Mouse (Mus musculus) olfactory bulb, adult 2 months (tissue): ENCODE results near the gene Nxpe4.

Experiments
- CTCF ChIP-seq: fragments of 200-500 bp; IDR thresholded peaks from 2 replicates; pipeline ENCODE4 v1.5.1; 2012; ENCODE audit warnings: low read depth, mild to moderate bottlenecking, low read length, moderate library complexity; ENCODE audit not compliant: insufficient read depth
- POLR2A ChIP-seq: fragments of 200-500 bp; IDR thresholded peaks from 2 replicates; pipeline ENCODE4 v1.6.1; 2012; ENCODE audit warnings: mild to moderate bottlenecking, low read depth, low read length, moderate library complexity; ENCODE audit not compliant: insufficient read depth

DNA sequence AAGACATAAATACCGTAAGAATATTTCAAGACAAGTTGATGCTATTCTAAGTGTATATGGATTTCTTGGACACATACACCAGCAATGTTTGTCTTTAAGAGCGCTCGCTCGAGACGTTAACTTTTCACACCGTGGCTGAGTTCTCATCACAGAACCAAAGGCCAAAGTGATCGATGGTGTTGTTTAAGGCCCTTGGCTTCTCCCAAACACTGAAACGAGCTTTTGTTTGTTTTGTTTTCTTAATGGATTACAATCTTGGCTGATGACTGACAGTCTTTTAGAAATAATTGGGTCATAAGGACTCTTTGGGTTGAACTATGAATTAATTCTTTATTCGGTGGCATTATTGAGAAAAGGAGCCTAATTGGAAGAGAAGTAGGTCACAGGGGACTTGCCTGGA lies 183.6 kb downstream of the Nxpe4 start:
- TF ChIP-seq POLR2A, result no peak
- TF ChIP-seq CTCF, result no peak
